Mouse (Mus musculus) MEL (cell line): ENCODE measurements around the gene Npr3. TPM values are rescaled to one million over a fixed set of nuclear protein-coding genes. Genes with fewer than 3 reads are reported as not detected.

Experiments
- DNase-seq: peaks from one replicate; pipeline ENCODE4 v3.0.0; 2011; ENCODE audit warnings: low read depth, low spot score
- H3K27ac ChIP-seq: 2 replicates; pipeline ENCODE4 v1.5.1; 2012; ENCODE audit warnings: low read depth, mild to moderate bottlenecking, control low read depth, low read length, moderate library complexity; ENCODE audit not compliant: control insufficient read depth
- H3K27me3 ChIP-seq, 2 experiments: fragments of 150-350 bp in 1 of 2; sonication (generic) in 1 of 2; 2 replicates each; pipeline ENCODE4 v1.6.1; 2012; ENCODE audit warnings: low read length in 2 of 2, mild to moderate bottlenecking in 2 of 2, improper control_type of control experiment in 1 of 2, moderate library complexity in 1 of 2; ENCODE audit not compliant: insufficient read depth in 2 of 2, control insufficient read depth in 1 of 2
- H3K36me3 ChIP-seq, 2 experiments: 2 replicates each; pipeline ENCODE4 v1.6.1; 2012 to 2014; ENCODE audit warnings: low read length in 2 of 2, improper control_type of control experiment in 1 of 2, inconsistent platforms in 1 of 2, mild to moderate bottlenecking in 1 of 2; ENCODE audit not compliant: insufficient read depth in 2 of 2, control insufficient read depth in 1 of 2
- H3K4me1 ChIP-seq, 2 experiments: fragments of 150-350 bp in 1 of 2; sonication (generic) in 1 of 2; 2 replicates each; pipeline ENCODE4 v1.6.1; 2012; ENCODE audit warnings: low read length in 2 of 2, improper control_type of control experiment in 1 of 2, mild to moderate bottlenecking in 1 of 2; ENCODE audit not compliant: insufficient read depth in 2 of 2, control insufficient read depth in 1 of 2
- H3K4me3 ChIP-seq, 2 experiments: fragments of 150-350 bp in 1 of 2; sonication (generic) in 1 of 2; 2 replicates each; pipeline ENCODE4 v1.5.1; 2012; ENCODE audit warnings: low read depth in 2 of 2, low read length in 2 of 2, mild to moderate bottlenecking in 2 of 2, moderate library complexity in 2 of 2, control low read depth in 1 of 2, improper control_type of control experiment in 1 of 2; ENCODE audit not compliant: control insufficient read depth in 1 of 2, insufficient read depth in 1 of 2
- H3K79me2 ChIP-seq: 2 replicates; pipeline ENCODE4 v1.6.1; 2012; ENCODE audit warnings: mild to moderate bottlenecking, low read length, moderate library complexity; ENCODE audit not compliant: control insufficient read depth, poor library complexity, insufficient read depth
- H3K9ac ChIP-seq: 2 replicates; pipeline ENCODE4 v1.6.1; 2012; ENCODE audit warnings: low read depth, mild to moderate bottlenecking, control low read depth, low read length, moderate library complexity; ENCODE audit not compliant: control insufficient read depth, poor library complexity, severe bottlenecking
- H3K9me3 ChIP-seq: fragments of 150-350 bp; sonication (generic); replicated peaks from 2 replicates; pipeline ENCODE4 v1.6.1; 2012; ENCODE audit warnings: mild to moderate bottlenecking, low read length, improper control_type of control experiment, moderate library complexity; ENCODE audit not compliant: insufficient read depth
- BHLHE40 ChIP-seq: IDR thresholded peaks from 2 replicates; pipeline ENCODE4 v1.6.1; 2012; ENCODE audit warnings: low read depth, mild to moderate bottlenecking, inconsistent platforms, low read length, improper control_type of control experiment, borderline replicate concordance
- E2F4 ChIP-seq: IDR thresholded peaks from 2 replicates; pipeline ENCODE4 v1.6.1; 2011; ENCODE audit warnings: low read depth, low read length, improper control_type of control experiment, borderline replicate concordance
- EP300 ChIP-seq, 2 experiments: IDR thresholded peaks; 2 replicates each; pipeline ENCODE4 v1.6.1; 2011; ENCODE audit warnings: improper control_type of control experiment in 2 of 2, low read length in 2 of 2, low read depth in 1 of 2, mild to moderate bottlenecking in 1 of 2
- ETS1 ChIP-seq: IDR thresholded peaks from 2 replicates; pipeline ENCODE4 v1.6.1; 2012; ENCODE audit warnings: low read depth, mild to moderate bottlenecking, inconsistent platforms, low read length, improper control_type of control experiment, moderate library complexity
- GATA1 ChIP-seq: IDR thresholded peaks from 2 replicates; pipeline ENCODE4 v1.6.1; 2011; ENCODE audit warnings: low read depth, low read length, improper control_type of control experiment
- HCFC1 ChIP-seq: IDR thresholded peaks from 2 replicates; pipeline ENCODE4 v1.6.1; 2012; ENCODE audit warnings: low read depth, mild to moderate bottlenecking, inconsistent platforms, low read length, improper control_type of control experiment, moderate library complexity
- JUND ChIP-seq: IDR thresholded peaks from 2 replicates; pipeline ENCODE4 v1.6.1; 2011; ENCODE audit warnings: low read depth, mild to moderate bottlenecking, improper control_type of control experiment, low read length
- MAFK ChIP-seq: IDR thresholded peaks from 2 replicates; pipeline ENCODE4 v1.6.1; 2011; ENCODE audit warnings: low read depth, mild to moderate bottlenecking, low read length, improper control_type of control experiment, borderline replicate concordance
- MYC ChIP-seq: IDR thresholded peaks from 2 replicates; pipeline ENCODE4 v1.6.1; 2011; ENCODE audit warnings: low read depth, mild to moderate bottlenecking, low read length, improper control_type of control experiment, moderate library complexity
- NELFE ChIP-seq: IDR thresholded peaks from 2 replicates; pipeline ENCODE4 v1.6.1; 2011; ENCODE audit warnings: low read depth, low read length, improper control_type of control experiment
- NRF1 ChIP-seq: IDR thresholded peaks from 2 replicates; pipeline ENCODE4 v1.6.1; 2014; ENCODE audit warnings: low read depth, mild to moderate bottlenecking, inconsistent platforms, low read length, improper control_type of control experiment, moderate library complexity; ENCODE audit not compliant: poor library complexity, insufficient read depth, severe bottlenecking
- POLR2AphosphoS5 ChIP-seq: IDR thresholded peaks from 2 replicates; pipeline ENCODE4 v1.6.1; 2012; ENCODE audit warnings: low read depth, borderline replicate concordance, mild to moderate bottlenecking, inconsistent platforms, low read length, moderate library complexity, mixed read lengths
- RAD21 ChIP-seq: IDR thresholded peaks from 2 replicates; pipeline ENCODE4 v1.6.1; 2011; ENCODE audit warnings: mild to moderate bottlenecking, low read depth, low read length, improper control_type of control experiment
- RCOR1 ChIP-seq: IDR thresholded peaks from 2 replicates; pipeline ENCODE4 v1.6.1; 2012; ENCODE audit warnings: low read depth, mild to moderate bottlenecking, inconsistent platforms, low read length, improper control_type of control experiment
- SMC3 ChIP-seq: IDR thresholded peaks from 2 replicates; pipeline ENCODE4 v1.6.1; 2011; ENCODE audit warnings: low read depth, low read length, improper control_type of control experiment
- TAL1 ChIP-seq: IDR thresholded peaks from 2 replicates; pipeline ENCODE4 v1.6.1; 2012; ENCODE audit warnings: mild to moderate bottlenecking, inconsistent platforms, low read length, moderate library complexity, mixed read lengths
- TBP ChIP-seq: IDR thresholded peaks from 2 replicates; pipeline ENCODE4 v1.8.0; 2011; ENCODE audit warnings: low read depth, low read length, improper control_type of control experiment
- USF2 ChIP-seq, 2 experiments: IDR thresholded peaks; 2 replicates each; pipeline ENCODE4 v1.6.1; 2011 to 2012; ENCODE audit warnings: improper control_type of control experiment in 2 of 2, low read length in 2 of 2, borderline replicate concordance in 1 of 2, inconsistent platforms in 1 of 2, low read depth in 1 of 2, mild to moderate bottlenecking in 1 of 2; ENCODE audit not compliant: insufficient read depth in 1 of 2
- ZC3H11A ChIP-seq: IDR thresholded peaks from 2 replicates; pipeline ENCODE4 v1.6.1; 2012; ENCODE audit warnings: low read depth, mild to moderate bottlenecking, inconsistent platforms, low read length, improper control_type of control experiment
- ZKSCAN1 ChIP-seq: IDR thresholded peaks from 2 replicates; pipeline ENCODE4 v1.6.1; 2012; ENCODE audit warnings: low read depth, mild to moderate bottlenecking, inconsistent platforms, low read length, improper control_type of control experiment, moderate library complexity
- ZNF384 ChIP-seq: IDR thresholded peaks from 2 replicates; pipeline ENCODE4 v1.6.1; 2012; ENCODE audit warnings: low read depth, mild to moderate bottlenecking, inconsistent platforms, low read length, improper control_type of control experiment
- polyA plus RNA-seq, 2 experiments: library from polyadenylated mRNA; stranded (reverse) in 1 of 2; unstranded in 1 of 2; fragments of >175 nt in 1 of 2; fragments of >200 nt in 1 of 2; gene quantifications; 2 replicates each; pipeline versions ENCODE4 v1.2.1 to v1.2.4; 2012; ENCODE audit warnings: low replicate concordance in 2 of 2, low read depth in 1 of 2; ENCODE audit not compliant: insufficient read length in 2 of 2, insufficient read depth in 1 of 2, missing spikeins in 1 of 2
- total RNA-seq: library from RNA; depleted of rRNA; stranded (reverse); fragments of 300-350 nt; gene quantifications from 2 replicates; pipeline ENCODE4 v1.2.3, GENCODE M21; 2012

Gene Npr3
- total and polyA plus RNA-seq, 3 experiments = not detected

DNA sequence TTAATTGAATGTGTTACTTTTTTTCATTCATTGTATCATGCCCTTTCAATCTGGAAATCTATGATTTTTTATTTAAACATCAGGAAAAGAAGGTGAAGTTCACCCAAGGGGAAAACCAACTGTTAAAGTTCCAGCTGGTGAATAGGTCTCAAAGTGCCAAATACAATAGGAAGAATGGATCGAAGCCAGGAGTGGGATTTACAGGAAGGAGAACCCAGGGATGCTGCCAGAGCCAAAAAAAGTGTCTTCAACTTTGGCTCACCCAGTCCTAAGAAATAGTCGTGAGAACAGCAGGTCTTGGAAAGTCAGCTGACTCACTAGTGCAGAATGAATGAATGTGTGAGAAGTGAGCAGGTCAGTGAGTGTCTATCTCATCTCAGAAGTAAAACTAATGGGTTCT is 29.8 kb downstream of the Npr3 start:
- H3K27me3 ChIP-seq = no peaks in the 10 kb centered on the region
- no peaks in the 10 kb centered on the region for H3K4me1 ChIP-seq
- H3K9ac ChIP-seq = no peak overlapping the region
- H3K9me3 ChIP-seq = no peaks in the 10 kb centered on the region
- no peak overlapping the region for H3K27ac ChIP-seq
- no peaks in the 10 kb centered on the region for H3K36me3 ChIP-seq
- H3K4me3 ChIP-seq = no peak overlapping the region
- no peak for TF ChIP-seq MAFK
- no peak for TF ChIP-seq GATA1
- TF ChIP-seq JUND = no peak
- no peak for TF ChIP-seq RAD21
- no peak for TF ChIP-seq USF2 (IDR thresholded peaks at IDR 0.05; ENCODE audit: borderline replicate concordance in 1 of 2, insufficient read depth in 1 of 2, low read depth in 1 of 2, low read length in 2 of 2)
- TF ChIP-seq EP300 (IDR thresholded peaks at IDR 0.05; ENCODE audit: low read depth in 1 of 2, low read length in 2 of 2) = no peak
- TF ChIP-seq RCOR1 = no peak
- TF ChIP-seq ETS1 = no peak
- TF ChIP-seq TAL1 = no peak
- TF ChIP-seq ZC3H11A = no peak
- no peak for DNase-seq
- H3K79me2 ChIP-seq = no peaks in the 10 kb centered on the region

DNA sequence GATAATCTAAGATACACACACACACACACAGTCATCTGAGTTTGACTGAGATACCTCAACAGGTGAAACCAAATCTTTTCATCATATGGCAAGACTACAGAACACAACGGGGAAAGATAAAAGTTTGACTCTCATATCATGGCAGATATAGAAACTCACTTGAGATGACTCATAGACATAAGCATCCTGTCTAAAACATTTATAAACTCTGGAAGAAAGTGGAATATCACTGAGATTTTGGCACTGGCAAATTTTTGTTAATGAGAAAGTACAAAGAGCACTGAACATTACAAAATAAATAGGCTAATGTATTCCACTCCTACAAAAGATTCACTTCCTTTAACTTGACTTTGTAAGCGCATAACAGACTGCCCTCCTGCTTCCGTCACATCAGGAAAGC is 40.2 kb downstream of the Npr3 start:
- Histone ChIP-seq H3K79me2 (no peaks in the 10 kb centered on the region), H3K9ac (no peak overlapping the region), H3K4me3 (no peak overlapping the region), H3K27ac (no peak overlapping the region), H3K9me3 (no peaks in the 10 kb centered on the region), H3K36me3 (no peaks in the 10 kb centered on the region), H3K4me1 (no peaks in the 10 kb centered on the region), H3K27me3 (0 out of 4 replicates have a peak, but pooled peaks cover 0 to 1% of the 10 kb centered on the region in 2 experiments)
- TF ChIP-seq NELFE (no peak), NRF1 (no peak), MYC (no peak), ZNF384 (no peak), E2F4 (no peak), RAD21 (no peak), POLR2AphosphoS5 (no peak), BHLHE40 (no peak), USF2 (IDR thresholded peaks at IDR 0.05; ENCODE audit: borderline replicate concordance in 1 of 2, insufficient read depth in 1 of 2, low read depth in 1 of 2, low read length in 2 of 2) (no peak), TBP (no peak), ETS1 (no peak), ZKSCAN1 (no peak), ZC3H11A (no peak), HCFC1 (no peak), SMC3 (no peak)
- DNase-seq = no peak
